Mouse (Mus musculus): ENCODE data around the gene Eif6. TPM values are rescaled to one million over a fixed set of nuclear protein-coding genes. Genes with fewer than 3 reads are reported as not detected.

Eif6 gene
- 10 to 100 TPM; 83.0 to 91.9 TPM for total RNA-seq (2023)

DNA sequence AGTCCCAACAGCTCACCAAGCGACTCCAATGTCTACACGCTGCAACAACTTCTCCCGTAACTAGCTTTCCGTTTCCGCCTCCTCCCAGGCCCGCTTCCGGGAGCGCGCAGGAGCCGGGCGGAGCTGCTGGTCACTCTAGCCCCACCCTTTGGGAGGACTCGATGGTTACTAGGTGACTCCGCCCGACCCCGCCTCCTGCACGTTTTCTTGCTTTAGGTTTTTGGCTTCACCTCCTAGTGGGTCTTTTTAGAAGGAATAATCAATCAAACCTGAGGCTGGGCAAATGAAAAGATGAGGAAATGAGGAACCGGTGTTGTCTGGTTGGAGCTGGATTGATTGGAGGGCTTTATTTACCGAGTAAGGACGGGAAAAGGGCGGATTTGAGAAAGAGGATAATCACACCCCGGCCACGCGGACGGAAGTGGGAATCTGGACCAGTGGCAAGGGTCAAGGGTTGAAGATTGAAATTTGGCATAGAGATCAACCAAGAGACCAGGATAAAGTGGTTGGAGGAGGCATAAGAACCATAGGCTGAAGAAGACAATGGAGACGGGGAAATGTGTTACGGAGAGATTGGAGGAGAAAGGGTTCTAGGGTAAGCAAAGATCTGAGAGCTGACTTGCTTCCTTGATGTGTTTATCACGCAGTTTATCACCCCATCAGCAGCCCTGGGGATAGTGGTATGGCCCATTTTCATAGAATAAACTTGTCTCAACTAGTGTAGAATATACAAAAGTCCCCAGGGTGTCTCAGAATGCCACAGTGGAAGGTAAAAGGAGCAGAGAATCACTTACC is at the start of gene Eif6:
Eif6 (minus strand) TSS at position 296 of the 795 bp plus-strand sequence.

DNA sequence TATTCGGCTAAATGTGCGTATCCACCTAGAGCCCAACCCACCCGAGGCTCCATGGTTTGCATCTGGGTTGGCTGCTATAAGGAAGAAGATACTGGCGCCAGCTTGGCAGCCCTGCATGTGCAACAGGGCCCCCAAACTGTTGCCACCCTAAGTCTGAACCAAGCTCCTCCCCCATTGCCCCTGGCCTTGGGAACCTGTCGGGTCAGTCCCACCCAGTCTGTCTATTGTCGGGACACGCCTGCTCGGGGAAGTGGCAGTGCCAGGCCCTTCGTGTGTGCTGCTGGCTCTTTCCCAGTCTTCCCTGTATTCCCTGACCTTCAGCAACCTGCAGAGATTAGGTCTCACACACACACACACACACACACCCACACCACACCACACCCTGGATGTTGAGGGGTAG is 8.0 kb upstream of the Eif6 start, which contains the start of gene Fam83c:
Fam83c (minus strand) TSS at position 123 of the 400 bp plus-strand sequence.

DNA sequence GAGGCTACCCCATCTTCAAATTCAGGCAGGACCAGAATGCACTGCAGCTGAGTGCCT is 7.5 kb downstream of the Eif6 start, which contains the start of gene BC029722:
BC029722 (minus strand) TSS at position 35 of the 57 bp plus-strand sequence.

DNA sequence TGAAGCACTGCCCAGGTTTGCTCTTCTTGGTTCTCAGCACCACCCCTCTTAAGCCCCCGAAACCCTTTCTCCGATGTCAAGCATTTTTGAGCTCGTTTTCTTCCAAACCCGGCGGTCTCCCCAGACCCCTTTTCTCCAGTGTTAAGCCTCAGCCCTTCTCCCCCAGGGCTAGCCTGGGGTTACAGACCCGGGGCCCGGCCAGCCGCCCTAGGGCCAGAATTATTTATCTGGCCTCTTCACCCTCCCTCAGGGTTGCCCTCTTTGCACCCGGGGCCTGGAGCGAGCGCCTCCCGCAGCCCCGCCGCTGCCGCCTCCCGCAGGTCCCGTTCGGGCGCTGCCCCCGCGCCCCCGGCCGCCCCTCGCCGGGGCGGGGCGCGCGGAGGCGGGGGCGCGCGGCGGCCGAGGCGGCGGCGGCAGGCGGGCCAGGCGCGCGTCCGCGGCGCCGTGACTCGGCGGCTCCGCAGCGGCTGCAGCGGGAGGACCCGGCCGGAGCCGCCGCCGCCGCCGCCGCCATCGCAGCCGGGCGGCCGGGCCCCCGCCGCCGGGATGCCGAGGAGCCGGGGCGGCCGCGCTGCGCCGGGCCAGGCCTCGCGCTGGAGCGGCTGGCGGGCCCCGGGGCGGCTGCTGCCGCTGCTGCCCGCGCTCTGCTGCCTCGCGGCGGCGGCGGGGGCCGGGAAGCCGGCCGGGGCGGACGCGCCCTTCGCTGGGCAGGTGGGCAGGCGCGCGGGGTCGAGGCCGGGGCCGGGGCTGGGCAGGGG is 51.6 kb downstream of the Eif6 start, which contains the start of gene Mmp24:
Mmp24 (plus strand) TSS at position 416 of the 758 bp plus-strand sequence.

Other genes with a start within 250 kb of the Eif6 start
- gene Gss, start 234.1 kb downstream of the Eif6 start, total RNA-seq (2023) = 10 to 100 TPM; 10.1 to 14.1 TPM
- not detected for gene Myh7b, start 215.7 kb downstream of the Eif6 start, total RNA-seq (2023)
- gene Trpc4ap, start 134.5 kb downstream of the Eif6 start, total RNA-seq (2023) = 100 to 1,000 TPM; 135 to 144 TPM
- gene Edem2, start 97.5 kb downstream of the Eif6 start, total RNA-seq (2023) = 10 to 100 TPM; 38.4 to 39.7 TPM
- not detected for gene Gm17581, start 91.1 kb downstream of the Eif6 start, total RNA-seq (2023)
- gene Procr, start 75.8 kb downstream of the Eif6 start, total RNA-seq (2023) = not detected
- gene Mmp24, start 51.6 kb downstream of the Eif6 start, total RNA-seq (2023) = not detected
- 1 to 10 TPM; 8.1 to 8.5 TPM for gene BC029722, start 7.5 kb downstream of the Eif6 start, total RNA-seq (2023)
- not detected for gene Fam83c, start 7.9 kb upstream of the Eif6 start, total RNA-seq (2023)
- 10 to 100 TPM; 11.3 to 12.6 TPM for gene Uqcc1, start 103.4 kb upstream of the Eif6 start, total RNA-seq (2023)
- not detected for gene Gm15557, start 113.8 kb upstream of the Eif6 start, total RNA-seq (2023)
- gene Gdf5, start 118.4 kb upstream of the Eif6 start, total RNA-seq (2023) = not detected
- 10 to 100 TPM; 56.6 to 70.4 TPM for gene Cep250, start 129.5 kb upstream of the Eif6 start, total RNA-seq (2023)
- gene 6430550D23Rik, start 181.1 kb upstream of the Eif6 start, total RNA-seq (2023) = under 1 TPM; 0.20 to 0.40 TPM
- 10 to 100 TPM; 64.3 to 65.9 TPM for gene Ergic3, start 181.1 kb upstream of the Eif6 start, total RNA-seq (2023)
- gene Fer1l4, start 226.0 kb upstream of the Eif6 start, total RNA-seq (2023) = not detected
- 1 to 10 TPM; 1.1 to 1.3 TPM for gene Spag4, start 238.2 kb upstream of the Eif6 start, total RNA-seq (2023)